Mouse (Mus musculus): ENCODE data around the gene Gm20834. TPM values are rescaled to one million over a fixed set of nuclear protein-coding genes. Genes with fewer than 3 reads are reported as not detected.
"Not testable (repeated sequence)": the region's sequence is repeated elsewhere in the genome, so short reads cannot be mapped to it uniquely, and the experiment has no call there.

The Gm20834 gene
- total RNA-seq (2021): not detected
- polyA plus RNA-seq (2012; rRNA removed): not detected in 2 replicates
- long read RNA-seq: 0 reads

DNA sequence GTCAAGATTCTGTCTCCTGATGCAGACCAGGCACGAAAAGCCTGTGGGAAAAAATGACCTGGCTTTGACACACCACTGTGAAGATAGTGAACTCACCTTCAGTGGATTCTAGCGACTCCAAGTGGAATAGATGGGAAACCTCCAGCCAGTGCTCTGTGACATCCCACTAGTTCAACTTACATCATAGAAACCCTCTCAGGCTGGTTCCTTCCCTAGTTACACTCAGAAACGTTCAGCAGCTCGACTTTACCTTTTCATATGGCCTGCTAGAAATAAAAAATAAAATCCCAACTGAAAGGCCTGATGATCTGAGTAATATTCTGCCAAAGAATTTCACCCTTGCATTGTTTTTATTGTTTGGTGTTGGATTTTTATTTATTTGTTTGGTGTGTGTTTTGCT is at the start of gene Gm20834:
Gene Gm20834 (minus strand): TSS at position 101 of the 400 bp plus-strand sequence.
- H3K9ac ChIP-seq (ENCODE audit: low read depth, low read length); H3K4me1 ChIP-seq (ENCODE audit: control insufficient read depth, insufficient read depth, low read length); intact Hi-C loops (cut with DNase I); H3K27me3 ChIP-seq (ENCODE audit: control insufficient read depth, insufficient read depth, low read length); H3K27ac ChIP-seq; H3K4me3 ChIP-seq; H3K36me3 ChIP-seq (ENCODE audit: control insufficient read depth, insufficient read depth, low read length); DNase-seq; H3K79me2 ChIP-seq (replicated peaks; ENCODE audit: control insufficient read depth, insufficient read depth, low read length): not testable (repeated sequence)
- 20% methylated on average over 3 of the region's 4 CpGs for WGBS

Other genes starting within 250 kb of the Gm20834 start
- gene Gm21310, start 177.4 kb downstream of the Gm20834 start, total RNA-seq (2021): not detected
- not detected in 2 replicates for gene Gm21310, start 177.4 kb downstream of the Gm20834 start, polyA plus RNA-seq (2012; rRNA removed)
- not detected for gene Gm28510, start 88.1 kb upstream of the Gm20834 start, total RNA-seq (2021)
- not detected in 2 replicates for gene Gm28510, start 88.1 kb upstream of the Gm20834 start, polyA plus RNA-seq (2012; rRNA removed)
- gene Gm20737, start 211.5 kb upstream of the Gm20834 start, total RNA-seq (2021): not detected
- not detected in 2 replicates for gene Gm20737, start 211.5 kb upstream of the Gm20834 start, polyA plus RNA-seq (2012; rRNA removed)
- not detected for gene Gm21775, start 228.9 kb upstream of the Gm20834 start, total RNA-seq (2021)
- not detected in 2 replicates for gene Gm21775, start 228.9 kb upstream of the Gm20834 start, polyA plus RNA-seq (2012; rRNA removed)

Data from heart, adult 2 months (tissue).